Mouse (Mus musculus) heart, postnatal 0 days (tissue): ENCODE results near the gene Mfap1a. TPM values are rescaled to one million over a fixed set of nuclear protein-coding genes. Genes with fewer than 3 reads are reported as not detected.
"Not testable (repeated sequence)": the region's sequence is repeated elsewhere in the genome, so short reads cannot be mapped to it uniquely, and the experiment has no call there.

Experiments
- ATAC-seq: fragments of 200-750 bp; cut with Nextera tagmentation; 2 replicates; pipeline ENCODE4 v1.8.0; 2017; ENCODE audit warnings: low read depth, moderate number of reproducible peaks, moderate library complexity; ENCODE audit not compliant: insufficient read depth
- DNase-seq: peaks from one replicate; pipeline ENCODE4 v3.0.0-alpha.2; 2016; ENCODE audit warnings: low spot score
- H3K27ac ChIP-seq: fragments of 300-500 bp; sonication (generic); 2 replicates; pipeline ENCODE4 v1.5.1; 2014; ENCODE audit warnings: low read depth, mild to moderate bottlenecking
- H3K27me3 ChIP-seq: fragments of 300-500 bp; sonication (generic); 2 replicates; pipeline ENCODE4 v1.6.1; 2014; ENCODE audit warnings: low read length, mixed read lengths; ENCODE audit not compliant: control insufficient read depth, insufficient read depth
- H3K36me3 ChIP-seq: fragments of 300-500 bp; sonication (generic); replicated peaks from 2 replicates; pipeline ENCODE4 v1.6.1; 2014; ENCODE audit warnings: low read length, mixed read lengths; ENCODE audit not compliant: control insufficient read depth, insufficient read depth
- H3K4me1 ChIP-seq: fragments of 300-500 bp; sonication (generic); 2 replicates; pipeline ENCODE4 v1.6.1; 2014; ENCODE audit warnings: antibody characterized with exemption; ENCODE audit not compliant: control insufficient read depth, insufficient read depth
- H3K4me2 ChIP-seq: fragments of 300-500 bp; sonication (generic); 2 replicates; pipeline ENCODE4 v1.6.1; 2014; ENCODE audit warnings: low read depth, mild to moderate bottlenecking, low read length, moderate library complexity
- H3K4me3 ChIP-seq: fragments of 300-500 bp; sonication (generic); 2 replicates; pipeline ENCODE4 v1.5.1; 2014; ENCODE audit warnings: low read depth, low read length
- H3K9ac ChIP-seq: fragments of 300-500 bp; sonication (generic); replicated peaks from 2 replicates; pipeline ENCODE4 v1.6.1; 2014; ENCODE audit warnings: low read depth, low read length, mixed read lengths
- H3K9me3 ChIP-seq: fragments of 300-500 bp; sonication (generic); replicated peaks from 2 replicates; pipeline ENCODE4 v1.6.1; 2016; ENCODE audit warnings: low read length; ENCODE audit not compliant: control insufficient read depth
- CTCF ChIP-seq: IDR thresholded peaks from 2 replicates; pipeline ENCODE4 v1.5.1; 2016; ENCODE audit warnings: antibody characterized with exemption, control low read depth, low read depth
- EP300 ChIP-seq: IDR thresholded peaks from 2 replicates; pipeline ENCODE4 v1.6.1; 2016; ENCODE audit warnings: antibody characterized with exemption, low read depth
- WGBS: fragments of 180-500 bp; shearing (Covaris S2); extraction: QIAGEN DNeasy Blood & Tissue Kit; methylation state at CpG from one replicate; pipeline ENCODE4 v1.1.7; 2014; 5-methylcytosine and 5-hydroxymethylcytosine counted together
- polyA plus RNA-seq: library from polyadenylated mRNA; unstranded; fragments of >200 nt; fragmentation: Nextera tagmentation; extraction: Ambion mirVana; gene quantifications from 2 replicates; pipeline ENCODE4 v1.2.1, GENCODE M21; 2015
- total RNA-seq: library from RNA; depleted of rRNA; stranded (reverse); fragments of >200 nt; gene quantifications from 2 replicates; pipeline ENCODE4 v1.2.3, GENCODE M21; 2014; ENCODE audit warnings: low replicate concordance

Mfap1a gene
- total and polyA plus RNA-seq, 2 experiments from 2014 or later = 9.8 to 16.0 TPM

- peaks cover 11% of the 10 kb centered on the region for H3K4me1 ChIP-seq
- H3K9ac ChIP-seq = 0 out of 2 replicates have a peak overlapping the region, but pooled peaks have one; percentile 14
- H3K36me3 ChIP-seq = peaks cover 23% of the 10 kb centered on the region; the same call in 1 of the 2 replicates
- 27% methylated on average over 16 of the region's 16 CpGs for WGBS
- no peaks in the 10 kb centered on the region for H3K27me3 ChIP-seq
- peak overlapping the region; percentile 42 for H3K4me3 ChIP-seq
- no peak overlapping the region for H3K27ac ChIP-seq
- no peaks in the 10 kb centered on the region for H3K9me3 ChIP-seq
- peak; percentile 19 for DNase-seq
- no peak; the same call in 1 of the 2 replicates for ATAC-seq
- TF ChIP-seq EP300 (no peak), CTCF (no peak)
- peak overlapping the region; percentile 58 for H3K4me2 ChIP-seq
These were observed 3.1 kb upstream of the Mfap1a start for GRCm38 (mm10) chr2:121509584-121509983.

- Histone ChIP-seq H3K4me1 (peaks cover 11% of the 10 kb centered on the region), H3K27ac (no peak overlapping the region), H3K9me3 (no peaks in the 10 kb centered on the region), H3K4me2 (peak overlapping the region; percentile 76), H3K27me3 (no peaks in the 10 kb centered on the region), H3K9ac (0 out of 2 replicates have a peak overlapping the region, but pooled peaks have one; percentile 73), H3K36me3 (peaks cover 14% of the 10 kb centered on the region; the same call in 1 of the 2 replicates), H3K4me3 (peak overlapping the region; percentile 63)
- 78% methylated on average over 2 of the region's 2 CpGs for WGBS
- DNase-seq (no peak), ATAC-seq (no peak)
- TF ChIP-seq EP300 = no peak
- TF ChIP-seq CTCF = no peak
These were observed 1.5 kb upstream of the Mfap1a start for GRCm38 (mm10) chr2:121507951-121508330.

- Histone ChIP-seq H3K4me2 (peak overlapping the region; percentile 76), H3K27me3 (no peaks in the 10 kb centered on the region), H3K36me3 (peaks cover 14% of the 10 kb centered on the region; the same call in 1 of the 2 replicates), H3K4me3 (peak overlapping the region; percentile 63), H3K9me3 (no peaks in the 10 kb centered on the region), H3K4me1 (peaks cover 11% of the 10 kb centered on the region), H3K9ac (peak overlapping the region; percentile 73), H3K27ac (no peak overlapping the region)
- ATAC-seq = no peak
- DNase-seq = no peak
- WGBS = 11% methylated on average over 12 of the region's 12 CpGs
- TF ChIP-seq CTCF (no peak), EP300 (no peak)
These were observed 897 bp upstream of the Mfap1a start for GRCm38 (mm10) chr2:121507173-121507950.

- not testable (repeated sequence) for ATAC-seq, H3K27ac ChIP-seq, H3K9ac ChIP-seq, H3K27me3 ChIP-seq, H3K4me1 ChIP-seq, H3K4me2 ChIP-seq, DNase-seq, H3K36me3 ChIP-seq, H3K9me3 ChIP-seq, H3K4me3 ChIP-seq
- WGBS = 75% methylated on average over 1 of the region's 6 CpGs
These were observed 4.9 kb downstream of the Mfap1a start for GRCm38 (mm10) chr2:121501550-121501949.

- not testable (repeated sequence) for H3K4me3 ChIP-seq, H3K4me2 ChIP-seq, H3K27ac ChIP-seq, DNase-seq, H3K27me3 ChIP-seq, ATAC-seq, H3K36me3 ChIP-seq, H3K9me3 ChIP-seq, H3K9ac ChIP-seq, H3K4me1 ChIP-seq
- 75% methylated on average over 1 of the region's 2 CpGs for WGBS
These were observed 22.1 kb downstream of the Mfap1a start for GRCm38 (mm10) chr2:121484403-121484802.

GRCm38 (mm10) chr2:121483576-121483975, 22.9 kb downstream of the Mfap1a start:
- H3K27ac ChIP-seq = no peak overlapping the region
- H3K27me3 ChIP-seq = no peaks in the 10 kb centered on the region
- no peak for TF ChIP-seq EP300
- no peak for TF ChIP-seq CTCF
- no peak overlapping the region for H3K4me2 ChIP-seq
- no peak overlapping the region for H3K9ac ChIP-seq
- no peak for ATAC-seq
- WGBS = 71% methylated on average over 8 of the region's 8 CpGs
- H3K36me3 ChIP-seq = no peaks in the 10 kb centered on the region
- H3K9me3 ChIP-seq = no peaks in the 10 kb centered on the region
- DNase-seq = no peak
- H3K4me1 ChIP-seq = no peaks in the 10 kb centered on the region
- H3K4me3 ChIP-seq = no peak overlapping the region

GRCm38 (mm10) chr2:121480916-121481315, 25.5 kb downstream of the Mfap1a start:
- WGBS = 82% methylated on average over 13 of the region's 13 CpGs
- not testable (repeated sequence) for DNase-seq, ATAC-seq

More at GRCm38 (mm10) chr2:121480916-121481315, 25.5 kb downstream of the Mfap1a start:
- H3K36me3 ChIP-seq, H3K27ac ChIP-seq, H3K4me3 ChIP-seq, H3K4me1 ChIP-seq, H3K9ac ChIP-seq, H3K27me3 ChIP-seq, H3K4me2 ChIP-seq, H3K9me3 ChIP-seq: not testable (repeated sequence)
